Mouse (Mus musculus): ENCODE measurements at regions not wholly inside any gene's neighbourhood (a gene's known extent, or its start where the extent isn't known, plus 50 kb on each side); places are given as distances from the start of the nearest gene placed in this dataset.

DNA sequence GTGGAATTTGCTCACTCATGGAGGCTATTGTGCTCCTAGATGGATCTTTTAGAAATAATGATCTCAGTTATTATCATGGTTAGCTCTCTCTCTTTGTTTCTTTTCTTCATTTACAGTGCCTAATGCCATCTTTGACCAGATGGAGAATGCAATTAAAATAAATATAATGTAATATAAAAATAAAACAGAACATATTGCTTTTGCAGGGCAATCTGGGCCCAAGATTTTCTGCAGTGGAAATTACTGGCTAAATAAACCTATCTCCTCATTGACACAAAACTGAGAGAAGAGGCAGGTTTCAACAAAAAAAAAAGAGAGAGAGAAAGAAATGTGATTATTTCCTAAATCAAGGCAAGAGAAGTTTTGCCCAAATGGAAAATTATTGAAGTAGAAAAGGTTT lies 156.6 kb downstream of the Klf7 start:
- no peak for TF ChIP-seq POLR2A (IDR thresholded peaks at IDR 0.05; ENCODE audit: borderline replicate concordance, extremely low read depth, low read depth, low read length)
- TF ChIP-seq CTCF (IDR thresholded peaks at IDR 0.05; ENCODE audit: insufficient read depth, low read length), result no peak
